Comparison of ENCODE assay signal across 7 mouse cellular contexts in the genomic region with DNA sequence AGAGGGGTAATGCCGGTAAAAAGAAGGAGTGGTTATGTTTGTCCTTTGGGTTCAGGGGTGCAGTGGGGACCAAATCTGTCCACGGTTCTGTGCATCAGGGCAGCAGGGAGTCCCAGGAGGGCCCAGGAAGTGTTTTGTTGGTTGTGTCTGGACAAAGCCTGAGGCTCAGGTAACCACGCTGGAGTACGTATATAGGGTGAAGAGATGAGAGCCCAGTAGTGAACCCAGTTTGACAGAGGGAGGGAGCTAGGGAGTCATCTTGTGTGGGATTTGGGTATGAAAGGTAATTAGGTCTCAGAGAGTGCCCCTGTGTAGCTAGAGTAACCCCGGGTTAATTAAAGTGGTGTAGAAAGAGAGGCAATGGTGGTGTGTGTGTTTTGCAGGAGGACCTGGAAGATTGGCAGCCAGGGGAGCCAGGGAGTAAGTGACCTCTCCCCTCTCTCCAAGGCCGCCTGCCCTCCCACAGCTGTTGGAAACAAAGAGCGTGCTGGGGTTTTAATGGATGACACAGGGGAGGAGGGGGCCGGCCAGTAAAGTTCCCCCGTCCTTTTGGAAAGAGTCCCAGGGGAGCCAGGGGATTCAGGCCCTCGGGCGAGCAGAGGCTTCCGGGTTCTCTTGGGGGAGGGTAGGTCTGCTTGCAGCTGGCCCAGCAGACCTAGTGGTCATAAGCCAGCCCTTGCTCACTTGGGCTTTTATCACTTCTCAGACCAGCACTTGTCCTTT. TPM values are rescaled to one million over a fixed set of nuclear protein-coding genes. Genes with fewer than 3 reads are reported as not detected.
DNase-seq lines count a peak whose midpoint lies in the region; ATAC-seq lines count a peak whose summit lies in the region.

No protein-coding gene starts in this region.

- H3K9me3 ChIP-seq in hindbrain, embryonic 10.5 days = no peaks in the 10 kb centered on the region
- no peaks in the 10 kb centered on the region for H3K9me3 ChIP-seq in limb, embryonic 15.5 days

- H3K27me3 ChIP-seq in hindbrain, embryonic 10.5 days (ENCODE audit: insufficient read depth, poor library complexity, severe bottlenecking) = no peaks in the 10 kb centered on the region
- no peaks in the 10 kb centered on the region for H3K27me3 ChIP-seq in limb, embryonic 15.5 days

- H3K4me1 ChIP-seq in hindbrain, embryonic 10.5 days (replicated peaks) = peaks cover 41% of the 10 kb centered on the region
- H3K4me1 ChIP-seq in limb, embryonic 15.5 days = peaks cover 13% of the 10 kb centered on the region

- H3K9ac ChIP-seq in limb, embryonic 15.5 days = peak overlapping the region; percentile 68

- peak; percentile 15 for DNase-seq in right cerebral cortex, postnatal 25 days
- no peak for DNase-seq in right cerebral cortex, adult 2 months (ENCODE audit: low spot score in 2 of 2)
- DNase-seq in embryo, embryonic 11 days = peak; percentile 90
- peak; percentile 88 for DNase-seq in hindbrain, embryonic 10.5 days (ENCODE audit: low spot score)
- DNase-seq in neural tube, embryonic 10.5 days (ENCODE audit: extremely low spot score, low spot score) = peak; percentile 81
- no peak for DNase-seq in natural killer cell, adult 2 months (ENCODE audit: low spot score in 2 of 2)

- WGBS in hindbrain, embryonic 10.5 days = under 1% methylated on average over 12 of the region's 12 CpGs
- whole genome bisulfite sequencing in limb, embryonic 15.5 days = 4% methylated on average over 12 of the region's 12 CpGs

- peaks cover 23% of the 10 kb centered on the region for H3K36me3 ChIP-seq in hindbrain, embryonic 10.5 days
- no peaks in the 10 kb centered on the region for H3K36me3 ChIP-seq in limb, embryonic 15.5 days

- H3K27ac ChIP-seq in hindbrain, embryonic 10.5 days = peak overlapping the region; percentile 98
- peak overlapping the region; percentile 84 for H3K27ac ChIP-seq in limb, embryonic 15.5 days

- peak overlapping the region; percentile 80 for H3K4me3 ChIP-seq in hindbrain, embryonic 10.5 days
- peak overlapping the region; percentile 83 for H3K4me3 ChIP-seq in limb, embryonic 15.5 days

- ATAC-seq in limb, embryonic 15.5 days (ENCODE audit: insufficient number of reproducible peaks, low FRiP score, low TSS enrichment, low read depth) = no peak

- peak overlapping the region; percentile 86 for H3K4me2 ChIP-seq in limb, embryonic 15.5 days

RNA-seq across cellular contexts. Expression of gene Tmeff1, which starts 1.3 kb away (rescaled TPM):
- 118 and 175 TPM in 2 replicates for polyA plus RNA-seq in hindbrain, embryonic 10.5 days (2016; fragmentation: Nextera tagmentation; extraction: Ambion mirVana)
- 25.3 and 40.1 TPM in 2 replicates for polyA plus RNA-seq in limb, embryonic 15.5 days (2015; fragmentation: Nextera tagmentation; extraction: Ambion mirVana)

RNA-seq across cellular contexts. Expression of gene Msantd3, which starts 46.5 kb away (rescaled TPM):
- polyA plus RNA-seq in hindbrain, embryonic 10.5 days (2016; fragmentation: Nextera tagmentation; extraction: Ambion mirVana) = 59.6 and 63.2 TPM in 2 replicates
- polyA plus RNA-seq in limb, embryonic 15.5 days (2015; fragmentation: Nextera tagmentation; extraction: Ambion mirVana) = 25.6 and 25.9 TPM in 2 replicates

Comparison
In these comparisons a context has a peak if more than half of its experiments do, and no peak if none do; other contexts are left out.
1. DNase-seq: peak in right cerebral cortex, postnatal 25 days (single experiment), embryo, embryonic 11 days (single experiment), hindbrain, embryonic 10.5 days (single experiment) and neural tube, embryonic 10.5 days (single experiment); none in right cerebral cortex, adult 2 months (0 of 2) and natural killer cell, adult 2 months (0 of 2).